Mouse (Mus musculus) erythroblast, embryonic 14.5 days (primary cell): ENCODE results near the gene Tmem236. TPM values are rescaled to one million over a fixed set of nuclear protein-coding genes. Genes with fewer than 3 reads are reported as not detected.

Experiments
- H3K27me3 ChIP-seq: 2 replicates; pipeline ENCODE4 v1.6.1; 2012; ENCODE audit warnings: inconsistent platforms; ENCODE audit not compliant: control insufficient read depth
- H3K36me3 ChIP-seq: 2 replicates; pipeline ENCODE4 v1.6.1; 2012; ENCODE audit warnings: mild to moderate bottlenecking, inconsistent platforms; ENCODE audit not compliant: control insufficient read depth
- H3K4me1 ChIP-seq: 2 replicates; pipeline ENCODE4 v1.6.1; 2012; ENCODE audit warnings: inconsistent platforms; ENCODE audit not compliant: control insufficient read depth
- H3K4me3 ChIP-seq: replicated peaks from 2 replicates; pipeline ENCODE3; 2012; ENCODE audit warnings: moderate library complexity, mild to moderate bottlenecking, inconsistent platforms
- H3K9me3 ChIP-seq: 2 replicates; pipeline ENCODE4 v1.6.1; 2012; ENCODE audit warnings: low read length, inconsistent platforms, mixed read lengths; ENCODE audit not compliant: control insufficient read depth
- GATA1 ChIP-seq: IDR thresholded peaks from 2 replicates; pipeline ENCODE4 v1.6.1; 2012; ENCODE audit warnings: low read length, inconsistent platforms, mixed read lengths
- TAL1 ChIP-seq: IDR thresholded peaks from 3 replicates; pipeline ENCODE4 v1.6.1; 2012; ENCODE audit warnings: low read length, inconsistent platforms, mixed read lengths
- polyA plus RNA-seq: library from polyadenylated mRNA; stranded (reverse); fragments of >175 nt; gene quantifications from 2 replicates; pipeline ENCODE4 v1.2.3, GENCODE M21; 2012

The Tmem236 gene
- polyA plus RNA-seq, 1 experiment = not detected

DNA sequence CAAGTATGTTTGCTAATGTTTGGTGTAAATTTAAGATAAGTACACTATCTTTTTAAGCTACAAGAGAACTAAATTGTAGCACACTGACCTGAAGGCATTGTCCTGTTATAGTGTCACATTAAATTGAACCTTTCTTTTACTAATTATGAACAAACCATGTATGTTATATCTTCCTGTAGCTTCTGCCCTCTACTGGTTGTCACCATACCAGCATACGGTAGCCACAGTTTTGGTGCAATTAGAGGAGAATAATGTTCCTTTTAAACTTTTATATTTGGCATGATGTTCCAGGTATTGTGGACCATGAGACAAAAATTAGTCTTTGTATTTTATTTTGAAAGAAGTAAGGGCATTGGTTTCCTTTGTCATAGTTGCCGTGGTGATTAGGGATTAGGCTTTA is 27.4 kb upstream of the Tmem236 start:
- H3K36me3 ChIP-seq = peaks cover 79% of the 10 kb centered on the region

DNA sequence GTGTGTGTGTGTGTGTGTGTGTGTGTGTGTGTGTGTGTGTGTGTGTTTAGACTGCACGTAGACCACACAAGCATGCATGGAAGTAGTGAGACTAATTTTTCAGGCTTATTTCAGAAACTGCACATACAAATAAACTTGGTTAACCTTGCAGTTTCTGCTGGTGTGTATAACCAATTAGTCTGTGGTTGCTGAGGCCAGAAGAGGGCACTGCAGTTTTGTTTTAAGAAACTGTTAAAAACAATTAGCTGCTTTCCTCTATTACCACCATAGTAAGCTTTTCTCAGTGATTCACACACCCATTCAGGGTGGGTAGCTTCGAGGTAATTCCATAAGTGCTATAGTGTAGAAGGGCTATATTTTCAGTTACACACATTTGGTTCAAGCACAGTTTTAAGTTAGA is 23.5 kb upstream of the Tmem236 start:
- H3K4me1 ChIP-seq = no peaks in the 10 kb centered on the region
- H3K9me3 ChIP-seq = no peaks in the 10 kb centered on the region
- no peaks in the 10 kb centered on the region for H3K27me3 ChIP-seq
- no peak overlapping the region for H3K4me3 ChIP-seq
- H3K36me3 ChIP-seq = peaks cover 59% of the 10 kb centered on the region
- TF ChIP-seq GATA1 (no peak), TAL1 (no peak)

More for the DNA sequence above, 27.4 kb upstream of the Tmem236 start:
- Histone ChIP-seq H3K4me1 (no peaks in the 10 kb centered on the region), H3K4me3 (no peak overlapping the region), H3K9me3 (no peaks in the 10 kb centered on the region), H3K27me3 (no peaks in the 10 kb centered on the region)
- TF ChIP-seq TAL1 (no peak), GATA1 (no peak)

DNA sequence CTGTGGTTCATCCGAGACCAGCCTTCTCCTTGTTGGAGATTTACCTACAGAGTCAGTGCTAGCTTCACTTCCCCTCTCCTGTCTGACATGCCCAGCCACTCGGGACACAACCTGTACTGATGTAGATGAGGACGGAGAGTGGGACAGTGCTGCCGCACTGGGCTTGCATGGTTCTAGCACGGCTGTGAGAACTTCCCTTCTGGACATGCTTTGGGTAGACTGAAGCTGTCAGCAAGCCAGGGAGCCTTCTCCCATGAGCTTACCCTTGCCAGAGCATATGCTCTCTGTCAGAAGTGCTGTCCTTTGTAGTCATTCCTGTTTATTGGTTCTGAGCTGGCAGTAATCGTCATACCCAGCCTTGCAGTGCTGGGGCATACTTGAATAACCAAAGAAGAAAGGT is 22.5 kb upstream of the Tmem236 start:
- TF ChIP-seq GATA1 = no peak
- no peak for TF ChIP-seq TAL1
- H3K27me3 ChIP-seq = no peaks in the 10 kb centered on the region
- H3K36me3 ChIP-seq = peaks cover 50% of the 10 kb centered on the region
- no peaks in the 10 kb centered on the region for H3K9me3 ChIP-seq
- no peak overlapping the region for H3K4me3 ChIP-seq
- H3K4me1 ChIP-seq = no peaks in the 10 kb centered on the region

- TF ChIP-seq TAL1 = no peak
- Histone ChIP-seq H3K4me1 (no peaks in the 10 kb centered on the region), H3K36me3 (peaks cover 21% of the 10 kb centered on the region), H3K27me3 (no peaks in the 10 kb centered on the region), H3K4me3 (no peak overlapping the region), H3K9me3 (no peaks in the 10 kb centered on the region)
Observed at GRCm38 (mm10) chr2:14159047-14159446, 15.3 kb upstream of the Tmem236 start.

DNA sequence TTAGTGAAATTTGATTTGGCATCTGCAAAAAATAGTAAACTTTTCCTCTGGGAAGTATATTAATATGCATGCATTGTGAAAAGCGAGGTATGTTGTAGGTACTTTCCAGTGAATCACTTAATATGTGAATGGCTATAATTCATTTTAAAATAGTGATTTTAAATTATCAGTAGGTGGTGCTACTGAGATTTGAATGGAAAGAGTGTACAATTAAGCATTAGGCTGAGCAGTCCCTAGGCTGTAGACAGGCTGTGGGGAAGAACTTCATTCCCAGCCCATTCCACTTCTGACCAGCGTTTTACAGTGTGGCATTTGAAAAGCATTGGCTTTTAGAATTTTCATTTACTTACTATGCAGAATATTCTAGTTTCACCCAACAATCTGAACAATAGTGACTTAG is 14.6 kb upstream of the Tmem236 start:
- no peak overlapping the region for H3K4me3 ChIP-seq
- no peak for TF ChIP-seq GATA1
- TF ChIP-seq TAL1 = no peak

DNA sequence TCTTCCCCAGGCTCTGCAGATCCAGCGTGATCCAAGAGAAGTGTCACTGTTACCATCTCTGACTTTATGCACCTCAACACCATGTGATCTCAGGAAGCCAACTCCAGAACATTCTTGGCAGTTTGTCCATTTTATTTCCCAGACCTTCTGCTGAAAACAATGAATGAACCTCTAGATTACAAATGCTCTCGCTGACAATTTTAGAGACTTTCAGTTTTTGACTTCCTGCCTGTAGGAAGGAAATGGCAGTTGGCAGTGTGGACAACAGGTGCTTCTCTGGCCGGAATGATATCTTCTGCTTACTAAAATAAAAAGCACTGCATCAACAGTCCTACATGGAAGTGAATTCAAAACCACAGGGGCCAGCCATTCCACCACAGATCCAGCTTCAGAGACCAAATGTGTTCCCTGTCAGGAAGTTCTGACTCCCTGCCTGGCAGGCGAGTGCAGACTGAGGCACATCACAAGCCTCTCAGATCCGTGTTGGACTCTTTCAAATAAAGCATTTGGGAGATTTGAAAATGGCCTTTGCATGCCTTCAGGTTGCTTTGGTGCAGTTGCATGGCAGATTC is 9.8 kb upstream of the Tmem236 start:
- no peaks in the 10 kb centered on the region for H3K4me1 ChIP-seq
- H3K9me3 ChIP-seq = no peaks in the 10 kb centered on the region
- H3K4me3 ChIP-seq = no peak overlapping the region
- H3K27me3 ChIP-seq = no peaks in the 10 kb centered on the region
- H3K36me3 ChIP-seq = no peaks in the 10 kb centered on the region
- TF ChIP-seq GATA1 = no peak

More for the DNA sequence above, 14.6 kb upstream of the Tmem236 start:
- Histone ChIP-seq H3K4me1 (no peaks in the 10 kb centered on the region), H3K27me3 (no peaks in the 10 kb centered on the region), H3K36me3 (peaks cover 15% of the 10 kb centered on the region), H3K9me3 (no peaks in the 10 kb centered on the region)

DNA sequence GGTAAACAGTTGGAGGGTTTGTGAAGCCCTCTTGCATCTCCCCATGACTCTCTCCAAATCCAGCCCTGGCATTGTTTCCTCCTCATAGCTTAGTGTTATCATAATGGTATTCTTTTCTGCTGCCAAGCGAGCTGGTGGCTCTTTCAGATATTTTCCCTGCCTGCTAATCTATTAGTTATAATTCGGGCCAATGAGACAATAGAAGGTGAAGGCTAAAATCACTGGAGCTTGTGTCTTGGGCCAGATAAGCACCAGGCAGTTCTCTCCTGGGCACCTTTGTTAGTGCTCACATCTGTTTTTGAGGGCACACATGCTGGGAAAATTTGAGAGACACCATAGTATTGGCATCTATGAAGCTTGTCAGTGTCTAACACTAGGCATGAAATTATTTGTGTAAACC is 9.3 kb upstream of the Tmem236 start:
- TF ChIP-seq TAL1 (no peak), GATA1 (no peak)
- Histone ChIP-seq H3K9me3 (no peaks in the 10 kb centered on the region), H3K27me3 (no peaks in the 10 kb centered on the region), H3K4me1 (no peaks in the 10 kb centered on the region), H3K36me3 (no peaks in the 10 kb centered on the region), H3K4me3 (no peak overlapping the region)

GRCm38 (mm10) chr2:14165618-14166344 is 8.5 kb upstream of the Tmem236 start:
- TF ChIP-seq GATA1 = no peak
- TF ChIP-seq TAL1 = no peak

GRCm38 (mm10) chr2:14167721-14168120 is 6.6 kb upstream of the Tmem236 start:
- Histone ChIP-seq H3K36me3 (no peaks in the 10 kb centered on the region), H3K4me3 (no peak overlapping the region), H3K4me1 (no peaks in the 10 kb centered on the region), H3K27me3 (no peaks in the 10 kb centered on the region), H3K9me3 (no peaks in the 10 kb centered on the region)
- TF ChIP-seq GATA1 (no peak), TAL1 (no peak)

More at GRCm38 (mm10) chr2:14165618-14166344, 8.5 kb upstream of the Tmem236 start:
- Histone ChIP-seq H3K36me3 (no peaks in the 10 kb centered on the region), H3K9me3 (no peaks in the 10 kb centered on the region), H3K27me3 (no peaks in the 10 kb centered on the region), H3K4me3 (no peak overlapping the region), H3K4me1 (no peaks in the 10 kb centered on the region)
